Mouse (Mus musculus) neural tube, embryonic 11.5 days (tissue): Measurements from ENCODE around the gene Sri. TPM values are rescaled to one million over a fixed set of nuclear protein-coding genes. Genes with fewer than 3 reads are reported as not detected.

ENCODE experiments used
- ATAC-seq: fragments of 200-750 bp; cut with Nextera tagmentation; 2 replicates; pipeline ENCODE4 v1.8.0; 2017; ENCODE audit warnings: moderate number of reproducible peaks, mild to moderate bottlenecking, moderate TSS enrichment, moderate library complexity; ENCODE audit not compliant: insufficient read depth, low FRiP score, low TSS enrichment
- DNase-seq: peaks from one replicate; pipeline ENCODE4 v3.0.0-alpha.2; 2015; ENCODE audit warnings: low spot score
- H3K27ac ChIP-seq: fragments of 300-500 bp; sonication (generic); 2 replicates; pipeline ENCODE4 v1.5.1; 2014; ENCODE audit warnings: low read depth, mild to moderate bottlenecking, low read length
- H3K27me3 ChIP-seq: fragments of 300-500 bp; sonication (generic); 2 replicates; pipeline ENCODE4 v1.6.1; 2014; ENCODE audit warnings: mild to moderate bottlenecking, low read length, mixed read lengths; ENCODE audit not compliant: control insufficient read depth, insufficient read depth
- H3K36me3 ChIP-seq: fragments of 300-500 bp; sonication (generic); 2 replicates; pipeline ENCODE4 v1.6.1; 2014; ENCODE audit warnings: mild to moderate bottlenecking, low read length, moderate library complexity, mixed read lengths; ENCODE audit not compliant: control insufficient read depth, insufficient read depth
- H3K4me1 ChIP-seq: fragments of 300-500 bp; sonication (generic); 2 replicates; pipeline ENCODE4 v1.6.1; 2014; ENCODE audit warnings: low read length, mixed read lengths; ENCODE audit not compliant: control insufficient read depth, insufficient read depth
- H3K4me2 ChIP-seq: fragments of 300-500 bp; sonication (generic); 2 replicates; pipeline ENCODE4 v1.6.1; 2014; ENCODE audit warnings: low read depth, mild to moderate bottlenecking, moderate library complexity
- H3K4me3 ChIP-seq: fragments of 300-500 bp; sonication (generic); 2 replicates; pipeline ENCODE4 v1.5.1; 2014; ENCODE audit warnings: low read depth, low read length
- H3K9ac ChIP-seq: fragments of 300-500 bp; sonication (generic); 2 replicates; pipeline ENCODE4 v1.6.1; 2014; ENCODE audit warnings: mild to moderate bottlenecking, low read length
- H3K9me3 ChIP-seq: fragments of 300-500 bp; sonication (generic); 2 replicates; pipeline ENCODE4 v1.6.1; 2016; ENCODE audit warnings: low read length; ENCODE audit not compliant: control insufficient read depth
- WGBS: fragments of 180-500 bp; shearing (Covaris S2); extraction: QIAGEN DNeasy Blood & Tissue Kit; methylation state at CpG from one replicate; pipeline ENCODE4 v1.1.7; 2014; 5-methylcytosine and 5-hydroxymethylcytosine counted together
- polyA plus RNA-seq: library from polyadenylated mRNA; unstranded; fragments of >200 nt; fragmentation: Nextera tagmentation; extraction: Ambion mirVana; gene quantifications from 2 replicates; pipeline ENCODE4 v1.2.1, GENCODE M21; 2014

The Sri gene
- polyA plus RNA-seq, 1 experiment from 2014 or later = 169 TPM

DNA sequence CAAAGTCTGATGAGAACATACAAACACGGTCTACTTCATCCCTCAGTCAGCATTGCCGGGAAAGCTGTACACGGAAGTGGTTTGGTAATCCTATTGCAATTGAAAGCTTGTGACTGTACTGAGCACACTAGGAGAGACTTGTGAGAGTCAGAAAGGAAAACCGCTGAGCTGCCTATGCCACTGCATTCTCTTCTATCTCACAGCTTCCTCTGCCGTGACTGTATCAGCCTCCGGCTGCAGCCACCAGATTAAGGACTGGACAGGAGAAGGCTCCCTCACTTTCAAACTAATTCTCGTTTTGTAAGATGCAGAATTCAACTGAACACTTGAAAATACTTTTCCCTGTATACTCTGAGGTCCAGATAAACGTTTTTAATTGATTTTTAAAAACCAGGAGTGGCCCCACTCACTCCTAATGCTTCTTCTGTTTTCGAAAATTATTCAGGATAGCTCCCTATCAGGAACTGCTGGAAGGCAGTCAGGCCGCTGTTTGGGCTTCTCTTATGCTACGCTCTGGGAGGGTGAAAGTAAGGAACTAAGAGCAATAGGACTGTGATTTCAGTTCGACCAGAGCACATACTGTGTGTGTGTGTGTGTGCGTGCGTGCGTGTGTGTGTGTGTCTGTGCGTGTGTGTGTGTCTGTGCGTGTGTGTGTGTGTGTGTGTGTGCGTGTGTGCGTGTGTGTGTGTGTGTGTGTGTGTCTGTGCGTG, 37.1 kb downstream of the Sri start:
- Histone ChIP-seq H3K9me3 (no peaks in the 10 kb centered on the region), H3K9ac (no peak overlapping the region), H3K4me3 (no peak overlapping the region), H3K4me2 (no peak overlapping the region), H3K36me3 (no peaks in the 10 kb centered on the region), H3K27ac (no peak overlapping the region), H3K27me3 (no peaks in the 10 kb centered on the region), H3K4me1 (no peaks in the 10 kb centered on the region)
- no peak for DNase-seq
- ATAC-seq = no peak
- 76% methylated on average over 20 of the region's 20 CpGs for WGBS

- Histone ChIP-seq H3K4me3 (no peak overlapping the region), H3K27me3 (no peaks in the 10 kb centered on the region), H3K36me3 (no peaks in the 10 kb centered on the region), H3K27ac (no peak overlapping the region), H3K4me1 (no peaks in the 10 kb centered on the region), H3K9me3 (no peaks in the 10 kb centered on the region), H3K4me2 (no peak overlapping the region), H3K9ac (no peak overlapping the region)
- DNase-seq = no peak
- 94% methylated on average over 3 of the region's 3 CpGs for WGBS
- no peak for ATAC-seq
Measured at GRCm38 (mm10) chr5:8085661-8086060, 39.8 kb downstream of the Sri start.

DNA sequence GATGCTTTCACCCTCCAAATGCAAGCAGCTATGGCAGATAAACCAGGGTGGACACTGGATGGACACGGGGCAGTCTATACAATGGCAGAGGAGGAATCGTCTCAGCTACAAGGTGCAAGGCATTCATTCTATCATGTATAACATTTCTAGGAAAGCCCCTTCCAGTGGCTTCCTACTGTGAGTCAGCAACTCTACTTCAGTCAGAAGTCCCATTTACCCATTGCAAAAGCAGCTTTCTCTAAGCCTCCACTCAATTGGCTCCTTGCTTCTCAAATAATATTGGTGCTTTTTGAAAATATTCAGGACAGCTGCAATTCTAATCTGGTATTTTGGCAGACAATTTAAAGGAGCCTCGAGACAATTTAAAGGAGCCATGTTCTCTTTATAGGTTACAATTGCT, 42.3 kb downstream of the Sri start:
- Histone ChIP-seq H3K9ac (no peak overlapping the region), H3K4me2 (no peak overlapping the region), H3K27ac (no peak overlapping the region), H3K27me3 (no peaks in the 10 kb centered on the region), H3K4me1 (no peaks in the 10 kb centered on the region), H3K36me3 (no peaks in the 10 kb centered on the region), H3K4me3 (no peak overlapping the region), H3K9me3 (no peaks in the 10 kb centered on the region)
- ATAC-seq (no peak), DNase-seq (no peak)
- 86% methylated on average over 3 of the region's 3 CpGs for WGBS

DNA sequence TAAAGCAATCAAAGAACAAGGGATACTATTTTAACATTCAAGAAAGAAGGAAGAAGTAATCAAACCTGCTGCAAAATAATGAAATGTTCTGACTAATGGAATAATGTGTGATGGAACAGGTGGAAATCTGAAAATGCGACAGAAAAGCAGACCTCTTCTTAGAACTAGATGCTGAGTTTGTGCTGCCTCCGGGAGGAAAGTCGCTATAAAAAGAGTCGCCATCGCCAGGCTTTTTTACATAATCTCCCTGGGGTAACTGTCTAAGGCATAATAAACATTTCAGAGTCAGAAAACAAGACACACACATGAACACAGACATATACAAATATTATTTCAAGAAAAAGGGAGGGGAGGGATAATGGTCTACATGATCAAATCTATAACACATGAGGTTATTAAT, 49.0 kb downstream of the Sri start:
- DNase-seq = no peak
- ATAC-seq = no peak
- WGBS = 73% methylated on average over 5 of the region's 5 CpGs
- H3K4me2 ChIP-seq = no peak overlapping the region
- no peak overlapping the region for H3K4me3 ChIP-seq
- no peaks in the 10 kb centered on the region for H3K4me1 ChIP-seq
- H3K27me3 ChIP-seq = no peaks in the 10 kb centered on the region
- H3K9ac ChIP-seq = no peak overlapping the region
- H3K9me3 ChIP-seq = no peaks in the 10 kb centered on the region
- no peak overlapping the region for H3K27ac ChIP-seq
- H3K36me3 ChIP-seq = no peaks in the 10 kb centered on the region

DNA sequence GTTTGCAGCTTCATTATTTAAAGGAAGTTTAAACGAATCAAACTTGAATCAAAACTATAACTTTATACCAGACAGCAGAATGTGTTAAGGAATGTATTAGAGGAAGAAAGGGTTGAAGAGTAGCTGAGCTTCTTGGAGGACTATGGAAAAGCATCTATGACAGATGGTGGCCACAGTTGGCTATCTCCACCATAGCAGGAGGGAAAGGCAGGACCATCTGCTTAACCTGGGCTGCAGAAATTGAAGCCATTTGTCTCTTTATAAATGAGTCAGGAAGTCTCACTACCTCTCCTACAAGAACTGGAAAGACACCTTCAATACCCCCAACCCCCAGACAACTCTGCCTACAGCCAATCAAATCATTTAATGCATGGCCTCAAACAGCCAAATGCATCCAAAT, 49.8 kb downstream of the Sri start:
- WGBS = 94% methylated on average over 1 of the region's 1 CpGs
- H3K4me3 ChIP-seq = no peak overlapping the region

GRCm38 (mm10) chr5:8111691-8112090, 65.8 kb downstream of the Sri start:
- Histone ChIP-seq H3K9me3 (no peaks in the 10 kb centered on the region; the same call in 1 of the 2 replicates), H3K27me3 (no peaks in the 10 kb centered on the region), H3K27ac (no peak overlapping the region), H3K36me3 (no peaks in the 10 kb centered on the region), H3K4me3 (no peak overlapping the region), H3K9ac (no peak overlapping the region), H3K4me1 (no peaks in the 10 kb centered on the region), H3K4me2 (no peak overlapping the region)
- ATAC-seq (no peak), DNase-seq (no peak)
- 88% methylated on average over 3 of the region's 3 CpGs for WGBS

More for the DNA sequence above, 49.8 kb downstream of the Sri start:
- Histone ChIP-seq H3K9ac (no peak overlapping the region), H3K27me3 (no peaks in the 10 kb centered on the region), H3K9me3 (no peaks in the 10 kb centered on the region), H3K4me1 (no peaks in the 10 kb centered on the region), H3K4me2 (no peak overlapping the region), H3K36me3 (no peaks in the 10 kb centered on the region), H3K27ac (no peak overlapping the region)
- ATAC-seq (no peak), DNase-seq (no peak)

DNA sequence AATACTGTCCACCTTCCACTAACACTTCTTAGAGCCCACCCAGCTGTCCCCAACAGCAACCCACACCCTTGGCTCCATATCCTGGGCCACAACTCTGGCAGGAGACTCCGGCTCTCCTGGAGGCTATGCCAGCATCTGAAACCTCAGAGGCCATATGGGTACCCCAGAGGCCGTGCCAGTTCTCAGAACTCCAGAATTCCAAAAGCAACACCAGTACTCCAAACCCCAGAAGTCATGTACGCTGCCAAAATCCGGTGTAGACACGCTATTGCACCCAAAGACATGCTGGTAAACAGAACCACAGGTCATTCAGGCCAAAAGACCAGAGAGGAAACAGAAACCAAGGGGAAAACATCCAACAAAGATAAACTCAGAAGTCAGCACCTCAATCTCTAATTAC, 66.4 kb downstream of the Sri start:
- 91% methylated on average over 5 of the region's 5 CpGs for WGBS
- H3K4me1 ChIP-seq = no peaks in the 10 kb centered on the region
- no peaks in the 10 kb centered on the region; the same call in 1 of the 2 replicates for H3K9me3 ChIP-seq
- no peak overlapping the region for H3K9ac ChIP-seq
- ATAC-seq (no peak), DNase-seq (no peak)
- no peak overlapping the region for H3K4me3 ChIP-seq
- H3K27ac ChIP-seq = no peak overlapping the region
- H3K36me3 ChIP-seq = no peaks in the 10 kb centered on the region
- H3K4me2 ChIP-seq = no peak overlapping the region
- no peaks in the 10 kb centered on the region for H3K27me3 ChIP-seq

- WGBS = 85% methylated on average over 5 of the region's 5 CpGs
- H3K9me3 ChIP-seq = no peaks in the 10 kb centered on the region; the same call in 1 of the 2 replicates
- no peaks in the 10 kb centered on the region for H3K27me3 ChIP-seq
- DNase-seq (no peak), ATAC-seq (no peak)
- no peak overlapping the region for H3K4me3 ChIP-seq
- no peak overlapping the region for H3K4me2 ChIP-seq
- H3K27ac ChIP-seq = no peak overlapping the region
- no peaks in the 10 kb centered on the region for H3K36me3 ChIP-seq
- no peak overlapping the region for H3K9ac ChIP-seq
- H3K4me1 ChIP-seq = no peaks in the 10 kb centered on the region
Measured at GRCm38 (mm10) chr5:8116561-8117168, 70.8 kb downstream of the Sri start.
